8 mouse cellular contexts compared by ENCODE assay signal in genomic region chr4:134395977-134396825, GRCm38 (mm10). TPM values are rescaled to one million over a fixed set of nuclear protein-coding genes. Genes with fewer than 3 reads are reported as not detected.
DNase-seq lines count a peak whose midpoint lies in the region; ATAC-seq lines count a peak whose summit lies in the region.

Gene Pafah2, plus strand, starts transcription at chr4:134396320.

- ATAC-seq in hindbrain, embryonic 14.5 days (ENCODE audit: low FRiP score): peak; percentile 98

- H3K27me3 ChIP-seq in hindbrain, embryonic 14.5 days (ENCODE audit: control insufficient read depth, insufficient read depth, low read length): no peaks in the 10 kb centered on the region

- H3K9me3 ChIP-seq in hindbrain, embryonic 14.5 days (ENCODE audit: control insufficient read depth, low read length): no peaks in the 10 kb centered on the region

- H3K27ac ChIP-seq in hindbrain, embryonic 14.5 days: peak within 1 kb of the TSS; percentile 82

- no peaks in the 10 kb centered on the region for H3K36me3 ChIP-seq in hindbrain, embryonic 14.5 days (replicated peaks; ENCODE audit: control insufficient read depth, insufficient read depth)

- H3K9ac ChIP-seq in hindbrain, embryonic 14.5 days: peak within 1 kb of the TSS; percentile 63

- peak; percentile 100 for DNase-seq in R1 (ENCODE audit: low read depth, low spot score)
- peak; percentile 92 to 94 for DNase-seq in cerebellum, postnatal 25 days
- peak; percentile 84 to 93 for DNase-seq in frontal cortex, postnatal 25 days (ENCODE audit: low spot score in 2 of 2)
- peak; percentile 98 for DNase-seq in hindbrain, embryonic 14.5 days (ENCODE audit: low spot score)
- peak; percentile 93 to 94 for DNase-seq in layer of hippocampus, postnatal 36 days
- peak; percentile 98 for DNase-seq in lung, postnatal 36 days
- peak; percentile 100 for DNase-seq in retina, postnatal 1 day
- peak; percentile 79 to 90 for DNase-seq in urinary bladder, adult 18-20 months (ENCODE audit: low spot score in 2 of 2)

- H3K4me3 ChIP-seq in hindbrain, embryonic 14.5 days (replicated peaks; ENCODE audit: low read length): peak within 1 kb of the TSS; percentile 49

- H3K4me2 ChIP-seq in hindbrain, embryonic 14.5 days (replicated peaks): peak within 1 kb of the TSS; percentile 97

- peaks cover 26% of the 10 kb centered on the region; the same call in 1 of the 2 replicates for H3K4me1 ChIP-seq in hindbrain, embryonic 14.5 days (replicated peaks; ENCODE audit: control insufficient read depth, insufficient read depth, low read length)

- under 1% methylated on average over 31 of the region's 31 CpGs for whole genome bisulfite sequencing in hindbrain, embryonic 14.5 days

RNA-seq across cellular contexts. Expression of gene Pafah2, which starts in this region (rescaled TPM):
- polyA plus RNA-seq in hindbrain, embryonic 14.5 days (2014; fragmentation: Nextera tagmentation; extraction: Ambion mirVana): 6.8 and 6.9 TPM in 2 replicates
- total RNA-seq in layer of hippocampus, postnatal 36 days (2021): 1 to 10 TPM; 6.6 to 8.2 TPM

Comparison
In these comparisons a context has a peak if more than half of its experiments do, and no peak if none do; other contexts are left out.
1. Peak in every context shown above with its lines: DNase-seq, ATAC-seq, H3K4me3 ChIP-seq and H3K27ac ChIP-seq.